Mouse (Mus musculus) adrenal gland, postnatal 36 days (tissue): ENCODE measurements at regions not wholly inside any gene's neighbourhood (a gene's known extent, or its start where the extent isn't known, plus 50 kb on each side); places are given as distances from the start of the nearest gene placed in this dataset.

Experiments
- DNase-seq, 2 experiments: peaks; one replicate each; pipeline ENCODE4 v3.0.0; 2021; ENCODE audit warnings: mixed read lengths in 1 of 2

- DNase-seq: no peak
Observed at GRCm38 (mm10) chr11:117413133-117413532, 71.0 kb upstream of the Gm11733 start.

- DNase-seq: no peak
Observed at GRCm38 (mm10) chr11:117413942-117414705, 70.0 kb upstream of the Gm11733 start.

- DNase-seq: peak; percentile 80 to 89
Observed at GRCm38 (mm10) chr11:117414871-117415323, 69.3 kb upstream of the Gm11733 start.

- no peak for DNase-seq
Observed at GRCm38 (mm10) chr11:117415466-117415865, 68.7 kb upstream of the Gm11733 start.

- peak; percentile 62 to 75 for DNase-seq
Observed at GRCm38 (mm10) chr11:117415955-117416354, 68.2 kb upstream of the Gm11733 start.

- DNase-seq: no peak
Observed at GRCm38 (mm10) chr11:117416984-117417670, 67.0 kb upstream of the Gm11733 start.

GRCm38 (mm10) chr11:117417959-117418574, 66.1 kb upstream of the Gm11733 start:
- no peak for DNase-seq

- DNase-seq: no peak
Observed at GRCm38 (mm10) chr11:117418939-117419338, 65.2 kb upstream of the Gm11733 start.

- no peak for DNase-seq
Observed at GRCm38 (mm10) chr11:117419351-117419969, 64.7 kb upstream of the Gm11733 start.

- DNase-seq: no peak
Observed at GRCm38 (mm10) chr11:117422713-117423112, 61.5 kb upstream of the Gm11733 start.

GRCm38 (mm10) chr11:117423422-117423821, 60.7 kb upstream of the Gm11733 start:
- no peak for DNase-seq

- DNase-seq: no peak
Observed at GRCm38 (mm10) chr11:117425466-117425865, 58.7 kb upstream of the Gm11733 start.

- no peak for DNase-seq
Observed at GRCm38 (mm10) chr11:117425927-117426326, 58.2 kb upstream of the Gm11733 start.

- no peak for DNase-seq
Observed at GRCm38 (mm10) chr11:117426651-117427050, 57.5 kb upstream of the Gm11733 start.

- no peak for DNase-seq
Observed at GRCm38 (mm10) chr11:117427808-117428510, 56.2 kb upstream of the Gm11733 start.

- DNase-seq: peak; percentile 42 to 51
Observed at GRCm38 (mm10) chr11:117429326-117429752, 54.8 kb upstream of the Gm11733 start.

GRCm38 (mm10) chr11:117429894-117430293, 54.3 kb upstream of the Gm11733 start:
- DNase-seq: no peak

GRCm38 (mm10) chr11:117434056-117434455, 50.1 kb upstream of the Gm11733 start:
- peak in 1 of 2 experiments; percentile 16 for DNase-seq
